Mouse (Mus musculus) thymus, postnatal 14 days (tissue): ENCODE measurements at regions not wholly inside any gene's neighbourhood (a gene's known extent, or its start where the extent isn't known, plus 50 kb on each side); places are given as distances from the start of the nearest gene placed in this dataset.
A peak's percentile ranks its signal among the peaks of the same experiment; 100 is the strongest.

Experiments used
- DNase-seq: peaks from one replicate; pipeline ENCODE4 v3.0.0; 2021

DNA sequence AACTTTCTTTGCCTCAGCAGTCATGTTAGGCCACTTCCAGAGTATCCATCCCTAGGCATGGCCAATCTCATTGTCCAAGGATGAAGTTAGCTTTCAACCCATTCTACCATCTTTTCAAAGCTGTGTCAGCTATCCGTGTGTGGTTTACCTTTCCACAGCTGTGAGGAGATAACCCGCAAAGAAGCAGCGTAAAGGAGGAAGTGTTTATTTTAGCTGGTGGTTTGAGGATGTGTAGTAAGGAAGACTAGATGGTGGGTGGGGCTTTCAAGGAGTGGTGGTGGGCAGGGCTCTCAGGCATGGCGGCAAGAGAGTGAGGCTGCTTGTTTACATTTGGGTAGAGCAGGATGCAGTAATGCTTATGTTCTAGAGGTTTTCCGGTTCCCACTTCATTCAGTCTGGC lies 52.4 kb upstream of the Kcne2 start:
- DNase-seq: peak; percentile 5

DNA sequence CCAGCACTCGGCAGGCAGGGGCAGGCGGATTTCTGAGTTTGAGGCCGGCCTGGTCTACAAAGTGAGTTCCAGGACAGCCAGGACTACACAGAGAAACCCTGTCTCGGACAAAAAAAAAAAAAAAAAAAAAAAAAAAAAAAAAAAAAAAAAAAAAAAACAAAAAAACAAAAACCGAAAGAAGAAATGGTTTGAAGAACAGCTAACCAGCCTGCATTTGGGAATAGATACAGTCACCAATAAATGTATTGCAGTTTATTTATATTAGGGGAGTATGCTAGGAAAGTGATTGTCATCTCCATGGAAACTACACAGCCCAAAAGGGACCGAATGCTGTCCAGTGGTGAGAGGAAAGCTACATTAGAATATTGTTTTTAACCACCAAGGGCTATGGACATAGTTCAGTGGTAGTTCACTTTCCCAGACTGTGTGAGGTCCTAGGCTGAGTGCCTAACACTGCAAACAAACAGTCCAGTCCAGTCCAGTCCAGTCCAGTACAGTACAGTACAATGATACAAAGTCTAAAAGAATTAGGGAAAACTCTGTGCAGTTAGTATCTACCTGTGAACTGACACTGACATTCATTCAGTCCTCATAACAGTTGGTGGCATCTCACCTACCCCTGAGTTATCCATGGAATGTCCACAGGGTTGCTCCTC lies 50.1 kb upstream of the Kcne2 start:
- DNase-seq: no peak
